Mouse (Mus musculus) stomach, embryonic 16.5 days (tissue): Measurements from ENCODE around the gene Pitpnb. TPM values are rescaled to one million over a fixed set of nuclear protein-coding genes. Genes with fewer than 3 reads are reported as not detected.
A peak's percentile ranks its signal among the peaks of the same experiment; 100 is the strongest.

Source experiments
- ATAC-seq: fragments of 200-750 bp; cut with Nextera tagmentation; 2 replicates; pipeline ENCODE4 v1.8.0; 2017; ENCODE audit warnings: moderate number of reproducible peaks, moderate TSS enrichment; ENCODE audit not compliant: insufficient read depth, low FRiP score
- H3K27ac ChIP-seq: fragments of 300-500 bp; sonication (generic); 2 replicates; pipeline ENCODE4 v1.5.1; 2014; ENCODE audit warnings: low read length
- H3K27me3 ChIP-seq: fragments of 300-500 bp; sonication (generic); 2 replicates; pipeline ENCODE4 v1.6.1; 2014; ENCODE audit warnings: low read length, control low read depth, mixed read lengths; ENCODE audit not compliant: control insufficient read depth, insufficient read depth
- H3K36me3 ChIP-seq: fragments of 300-500 bp; sonication (generic); 2 replicates; pipeline ENCODE4 v1.6.1; 2014; ENCODE audit warnings: low read length; ENCODE audit not compliant: control insufficient read depth, insufficient read depth
- H3K4me1 ChIP-seq: fragments of 300-500 bp; sonication (generic); 2 replicates; pipeline ENCODE4 v1.6.1; 2014; ENCODE audit warnings: low read length, control low read depth, mixed read lengths; ENCODE audit not compliant: control insufficient read depth, insufficient read depth
- H3K4me2 ChIP-seq: fragments of 300-500 bp; sonication (generic); 2 replicates; pipeline ENCODE4 v1.6.1; 2014; ENCODE audit warnings: low read depth, low read length, mixed read lengths
- H3K4me3 ChIP-seq: fragments of 300-500 bp; sonication (generic); replicated peaks from 2 replicates; pipeline ENCODE4 v1.5.1; 2014; ENCODE audit warnings: mild to moderate bottlenecking, low read length
- H3K9ac ChIP-seq: fragments of 300-500 bp; sonication (generic); 2 replicates; pipeline ENCODE4 v1.6.1; 2014; ENCODE audit warnings: low read length
- H3K9me3 ChIP-seq: fragments of 300-500 bp; sonication (generic); replicated peaks from 2 replicates; pipeline ENCODE4 v1.6.1; 2016; ENCODE audit warnings: low read length, control low read depth; ENCODE audit not compliant: control insufficient read depth
- WGBS: fragments of 180-500 bp; shearing (Covaris S2); extraction: QIAGEN DNeasy Blood & Tissue Kit; methylation state at CpG from one replicate; pipeline ENCODE4 v1.1.7; 2014; 5-methylcytosine and 5-hydroxymethylcytosine counted together
- polyA plus RNA-seq: library from polyadenylated mRNA; unstranded; fragments of >200 nt; fragmentation: Nextera tagmentation; extraction: Ambion mirVana; gene quantifications from 2 replicates; pipeline ENCODE4 v1.2.1, GENCODE M21; 2015

The Pitpnb gene
- polyA plus RNA-seq, 1 experiment from 2014 or later, result 102 TPM

DNA sequence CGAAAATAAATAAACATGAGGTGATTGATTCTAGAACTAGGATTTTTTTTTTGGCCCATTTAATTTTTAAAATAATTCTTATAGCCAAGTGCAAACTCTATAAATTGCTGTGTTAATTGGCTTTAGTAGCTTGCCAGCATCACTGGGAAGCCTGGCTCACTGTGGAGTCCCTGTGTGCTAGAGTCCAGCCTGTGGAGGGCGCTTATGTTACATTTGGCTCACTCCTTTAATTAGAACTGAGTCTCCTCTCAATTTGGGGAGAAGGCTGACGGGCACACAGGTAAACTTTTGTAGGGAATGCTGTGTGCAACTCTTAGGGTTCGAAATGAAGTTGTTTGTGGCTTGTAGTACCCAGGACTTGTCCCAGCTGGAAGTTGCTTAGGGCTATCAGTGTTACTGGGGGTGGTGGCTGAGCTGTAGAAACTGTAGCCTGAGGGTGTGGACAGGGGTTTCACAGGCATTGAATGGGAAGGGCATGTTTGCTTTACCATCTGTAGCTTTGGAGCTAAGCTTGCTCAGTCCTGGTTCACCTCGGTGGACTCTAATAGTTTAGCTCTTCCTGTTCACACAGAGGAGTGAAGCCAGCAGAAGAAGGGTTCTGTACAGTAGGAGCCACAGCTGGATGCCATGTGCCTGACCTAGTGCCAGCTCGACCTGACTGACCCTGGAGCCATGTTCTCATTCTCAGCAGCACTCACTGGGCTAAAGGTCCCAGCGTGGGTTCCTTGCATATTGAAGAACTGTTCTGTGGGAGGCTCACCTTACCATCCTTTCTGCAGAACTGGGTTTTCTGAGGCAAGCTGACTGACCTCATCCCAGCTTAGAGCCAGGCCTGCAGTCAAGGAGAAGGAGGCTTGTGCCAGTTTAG is 47.8 kb downstream of the Pitpnb start:
- peak; percentile 66; the same call in 1 of the 2 replicates for ATAC-seq
- Histone ChIP-seq H3K9ac (peak overlapping the region; percentile 28; the same call in 1 of the 2 replicates), H3K27ac (peak overlapping the region; percentile 26; the same call in 1 of the 2 replicates)

DNA sequence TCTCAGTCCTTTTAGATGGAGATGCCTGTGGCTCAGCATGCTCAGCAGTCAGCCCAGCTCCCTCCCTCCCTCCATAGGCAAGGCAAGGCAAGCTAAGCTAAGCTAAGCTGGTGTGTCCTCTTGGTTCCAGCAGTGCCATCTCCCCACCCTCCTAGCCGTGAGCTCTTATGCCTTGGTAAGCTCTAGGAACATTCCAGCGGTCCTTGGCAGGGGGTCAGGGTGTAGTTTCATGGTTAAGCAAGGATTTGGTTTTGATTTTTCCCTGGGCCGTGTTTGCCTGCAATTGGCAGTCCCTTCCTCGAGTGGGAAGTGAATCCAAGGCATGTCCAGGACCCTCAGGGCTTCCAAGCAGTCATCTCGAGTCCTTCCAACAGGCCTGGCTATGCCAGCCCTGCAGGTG is 52.8 kb downstream of the Pitpnb start:
- Histone ChIP-seq H3K4me3 (no peak overlapping the region), H3K4me1 (no peaks in the 10 kb centered on the region; the same call in 1 of the 2 replicates), H3K27ac (no peak overlapping the region), H3K9me3 (no peaks in the 10 kb centered on the region), H3K27me3 (no peaks in the 10 kb centered on the region), H3K9ac (no peak overlapping the region), H3K4me2 (no peak overlapping the region), H3K36me3 (peaks cover 34% of the 10 kb centered on the region)
- ATAC-seq, result no peak
- WGBS, result 85% methylated on average over 5 of the region's 5 CpGs

More for the DNA sequence above, 47.8 kb downstream of the Pitpnb start:
- H3K27me3 ChIP-seq, result no peaks in the 10 kb centered on the region
- H3K36me3 ChIP-seq, result peaks cover 21% of the 10 kb centered on the region
- no peaks in the 10 kb centered on the region for H3K9me3 ChIP-seq
- 65% methylated on average over 7 of the region's 7 CpGs for WGBS
- H3K4me1 ChIP-seq, result no peaks in the 10 kb centered on the region; the same call in 1 of the 2 replicates
- no peak overlapping the region for H3K4me3 ChIP-seq
- no peak overlapping the region for H3K4me2 ChIP-seq

DNA sequence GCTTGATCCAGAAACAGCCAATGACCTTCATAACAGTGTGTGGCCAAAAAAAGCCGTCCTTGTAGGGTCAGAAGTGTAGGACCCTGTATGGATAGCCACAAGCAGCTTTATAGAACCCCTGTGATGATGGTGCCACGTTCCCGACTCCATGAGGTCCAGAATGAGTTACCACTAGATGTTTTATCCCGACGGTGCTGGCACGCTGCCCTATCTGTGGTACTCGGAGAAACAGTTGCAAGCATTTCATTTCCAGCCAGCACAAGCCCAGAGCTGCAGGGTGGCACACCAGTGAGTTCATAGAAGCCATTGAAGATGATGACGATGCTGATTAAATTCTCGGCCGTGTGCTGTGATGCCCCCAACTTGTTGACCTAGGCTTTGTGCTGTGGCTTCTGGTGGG is 60.3 kb downstream of the Pitpnb start:
- Histone ChIP-seq H3K4me1 (peaks cover 28% of the 10 kb centered on the region), H3K9ac (no peak overlapping the region), H3K36me3 (peaks cover 6% of the 10 kb centered on the region; the same call in 1 of the 2 replicates), H3K4me2 (no peak overlapping the region), H3K4me3 (no peak overlapping the region), H3K27me3 (no peaks in the 10 kb centered on the region), H3K9me3 (no peaks in the 10 kb centered on the region), H3K27ac (no peak overlapping the region)
- WGBS, result 74% methylated on average over 10 of the region's 10 CpGs
- ATAC-seq, result no peak

DNA sequence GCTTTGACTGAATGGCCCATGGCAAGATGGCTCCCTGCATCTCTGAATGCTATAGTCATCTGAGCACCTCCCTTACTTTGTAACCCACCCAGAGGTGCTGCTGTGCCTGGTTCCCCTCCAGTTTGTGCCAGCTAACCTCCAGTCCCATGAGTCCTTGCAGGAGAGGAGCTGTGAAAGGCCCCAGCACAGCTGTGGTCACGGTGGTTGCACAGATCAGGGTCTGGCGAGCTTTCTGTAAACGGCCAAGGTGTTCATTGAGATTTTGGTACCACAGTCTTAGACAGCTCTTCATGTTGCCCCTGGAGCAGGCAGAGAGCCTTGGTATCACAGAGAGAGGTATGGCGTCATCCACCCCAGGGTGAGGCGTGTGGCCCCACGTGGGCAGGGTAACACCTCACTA is 60.9 kb downstream of the Pitpnb start:
- Histone ChIP-seq H3K27ac (no peak overlapping the region), H3K4me1 (peaks cover 32% of the 10 kb centered on the region), H3K9me3 (no peaks in the 10 kb centered on the region), H3K4me3 (no peak overlapping the region), H3K9ac (no peak overlapping the region), H3K36me3 (peaks cover 4% of the 10 kb centered on the region; the same call in 1 of the 2 replicates), H3K27me3 (no peaks in the 10 kb centered on the region), H3K4me2 (no peak overlapping the region)
- no peak for ATAC-seq
- 89% methylated on average over 6 of the region's 6 CpGs for WGBS

DNA sequence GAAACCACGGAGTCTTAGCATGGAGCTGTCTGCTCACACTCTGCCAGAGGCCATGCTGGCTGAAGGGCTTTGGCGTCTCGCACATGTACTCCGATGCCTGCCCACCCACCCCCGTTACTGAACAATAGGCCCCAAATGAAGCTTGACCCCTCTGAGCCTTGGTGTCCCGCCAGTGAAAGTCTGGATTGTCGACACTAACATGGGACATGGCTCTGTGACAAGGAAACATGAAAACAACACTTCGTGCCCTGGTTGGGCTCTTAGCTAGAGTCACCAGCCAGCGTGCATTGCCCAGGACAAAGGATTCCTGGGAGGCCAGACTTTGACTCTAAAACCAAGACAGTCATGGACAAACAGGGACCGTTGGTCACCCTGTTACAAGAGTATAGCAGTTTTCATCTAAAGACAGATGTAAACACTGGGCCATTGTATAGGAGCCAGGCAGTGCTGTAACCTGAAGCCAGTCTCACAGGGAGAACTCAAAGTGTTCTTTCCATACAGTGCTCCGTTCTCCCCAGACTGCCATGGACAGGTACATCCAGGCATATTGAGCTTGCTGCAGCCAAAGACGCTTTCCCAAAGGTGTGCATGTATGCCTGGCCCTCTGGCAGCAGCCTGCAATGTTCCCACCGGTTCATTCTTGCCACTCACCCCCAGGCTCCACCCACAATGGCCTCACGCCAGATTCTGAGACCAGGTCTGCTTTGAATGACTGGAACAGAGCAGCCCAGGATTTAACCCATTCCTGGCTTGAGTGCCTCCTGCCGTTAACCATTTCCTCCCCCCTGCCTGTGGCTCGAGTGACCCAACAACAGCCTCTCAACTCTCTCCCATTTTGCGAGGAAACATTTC is 63.0 kb downstream of the Pitpnb start:
- peak overlapping the region; percentile 60 for H3K27ac ChIP-seq
- 0 out of 2 replicates have a peak overlapping the region, but pooled peaks have one; percentile 12 for H3K4me3 ChIP-seq
- WGBS, result 17% methylated on average over 17 of the region's 17 CpGs
- H3K4me1 ChIP-seq, result peaks cover 37% of the 10 kb centered on the region
- H3K36me3 ChIP-seq, result no peaks in the 10 kb centered on the region
- peak; percentile 74 for ATAC-seq
- no peak overlapping the region for H3K9ac ChIP-seq
- H3K4me2 ChIP-seq, result peak overlapping the region; percentile 48
- H3K27me3 ChIP-seq, result no peaks in the 10 kb centered on the region
- H3K9me3 ChIP-seq, result no peaks in the 10 kb centered on the region

DNA sequence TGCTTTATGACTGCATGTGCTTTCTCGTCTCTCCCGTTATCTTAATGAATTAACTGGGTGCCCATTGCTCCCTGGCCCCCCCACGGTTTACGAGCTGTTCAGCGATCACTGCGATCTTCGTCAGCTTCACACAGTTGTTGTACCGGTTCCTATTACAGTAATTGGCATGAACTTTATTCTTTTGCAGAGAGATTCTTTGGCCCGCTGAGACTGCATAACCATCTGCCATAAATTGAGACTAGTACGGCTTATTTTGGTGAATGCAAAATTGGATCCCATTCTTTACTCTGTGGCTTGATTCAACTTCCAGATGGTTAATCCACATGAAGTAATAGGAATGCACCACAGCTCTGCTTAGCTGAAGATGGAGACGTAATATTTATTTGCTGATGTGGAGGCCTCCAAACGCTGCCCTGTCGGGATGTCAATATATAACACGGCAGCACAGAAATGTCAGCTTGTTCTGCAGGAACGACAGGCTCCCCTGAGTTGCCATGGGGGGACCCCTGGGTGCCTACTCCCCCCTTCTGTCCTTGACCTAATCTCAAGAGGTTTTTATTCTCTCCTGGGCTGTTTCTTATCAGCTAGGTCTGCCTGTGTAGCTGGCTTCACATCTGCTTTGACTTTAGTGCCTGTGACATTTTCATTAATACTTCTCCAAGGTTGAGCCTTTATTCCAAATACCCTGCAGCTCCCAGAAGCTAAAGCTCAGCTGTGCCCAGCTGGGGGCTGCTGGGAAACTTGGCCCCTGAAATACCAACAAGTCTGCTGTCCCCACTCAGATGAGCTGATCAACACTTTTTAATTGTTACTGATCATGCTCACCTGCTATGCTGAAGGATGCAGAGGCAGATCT is 63.9 kb downstream of the Pitpnb start:
- peaks cover 38% of the 10 kb centered on the region for H3K4me1 ChIP-seq
- no peaks in the 10 kb centered on the region for H3K36me3 ChIP-seq
- H3K27me3 ChIP-seq, result no peaks in the 10 kb centered on the region
- 0 out of 2 replicates have a peak overlapping the region, but pooled peaks have one; percentile 12 for H3K4me3 ChIP-seq
- H3K9me3 ChIP-seq, result no peaks in the 10 kb centered on the region
- 8% methylated on average over 15 of the region's 15 CpGs for WGBS
- peak overlapping the region; percentile 48 for H3K4me2 ChIP-seq
- peak overlapping the region; percentile 60 for H3K27ac ChIP-seq
- peak overlapping the region; percentile 26; the same call in 1 of the 2 replicates for H3K9ac ChIP-seq
- no peak for ATAC-seq

DNA sequence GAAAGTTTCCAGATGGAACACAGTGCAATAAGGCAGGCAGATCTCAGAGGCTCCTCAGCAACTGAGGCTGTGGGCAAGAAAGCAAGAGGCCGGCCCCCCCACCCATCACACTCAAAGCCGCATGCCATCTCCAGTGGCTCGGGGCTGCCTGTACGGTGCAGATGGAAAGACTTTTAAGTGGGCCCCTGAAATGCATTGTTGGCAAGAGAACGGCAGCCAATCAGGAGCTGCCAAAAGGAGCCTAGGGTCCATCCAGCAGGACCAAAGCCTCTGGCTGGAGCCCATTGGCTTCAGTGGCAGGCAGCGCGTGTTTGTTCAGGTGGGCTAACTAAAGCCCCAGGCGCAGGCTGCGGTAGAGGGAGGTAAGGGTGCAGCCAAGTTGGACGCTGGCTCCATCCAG is 65.2 kb downstream of the Pitpnb start:
- ATAC-seq, result no peak
- H3K4me3 ChIP-seq, result no peak overlapping the region
- no peaks in the 10 kb centered on the region for H3K9me3 ChIP-seq
- no peaks in the 10 kb centered on the region for H3K27me3 ChIP-seq
- no peak overlapping the region for H3K27ac ChIP-seq
- H3K4me2 ChIP-seq, result no peak overlapping the region
- no peak overlapping the region for H3K9ac ChIP-seq
- 54% methylated on average over 10 of the region's 10 CpGs for WGBS
- H3K4me1 ChIP-seq, result peaks cover 38% of the 10 kb centered on the region
- no peaks in the 10 kb centered on the region for H3K36me3 ChIP-seq

DNA sequence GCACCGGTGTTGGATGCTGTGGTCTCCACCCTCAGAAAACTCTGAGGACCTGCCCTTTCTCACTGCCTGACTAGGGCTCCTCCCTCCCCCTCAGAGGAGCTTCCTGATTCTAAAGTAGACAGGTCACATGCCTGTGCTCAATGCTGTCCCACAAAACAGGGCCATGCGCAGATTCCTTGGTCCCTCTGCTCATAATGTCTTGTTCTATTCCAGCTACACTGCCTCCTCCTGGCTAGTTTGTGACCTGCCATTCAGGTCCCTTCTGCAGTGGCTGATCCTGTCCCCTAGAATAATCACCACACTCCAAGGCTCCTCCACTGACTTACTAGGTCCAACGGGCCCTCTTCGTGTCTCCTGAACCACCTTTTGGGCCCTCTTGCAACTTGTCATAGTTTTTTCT is 65.6 kb downstream of the Pitpnb start:
- peaks cover 38% of the 10 kb centered on the region for H3K4me1 ChIP-seq
- WGBS, result 69% methylated on average over 4 of the region's 4 CpGs

More for the DNA sequence above, 65.6 kb downstream of the Pitpnb start:
- H3K36me3 ChIP-seq, result no peaks in the 10 kb centered on the region
- no peak for ATAC-seq
- H3K27me3 ChIP-seq, result no peaks in the 10 kb centered on the region
- H3K4me3 ChIP-seq, result no peak overlapping the region
- peak overlapping the region; percentile 25; the same call in 1 of the 2 replicates for H3K27ac ChIP-seq
- no peak overlapping the region for H3K4me2 ChIP-seq
- no peaks in the 10 kb centered on the region for H3K9me3 ChIP-seq
- no peak overlapping the region for H3K9ac ChIP-seq
